Mouse (Mus musculus) c-Kit-positive CD71-positive TER-119-negative erythroid progenitor cells, embryonic 14.5 days (primary cell): Measurements from ENCODE around the gene Hoxa5.

Experiments
- DNase-seq: peaks from one replicate; pipeline ENCODE4 v3.0.0-alpha.2; 2013; ENCODE audit warnings: low read depth

Hoxa5 gene

GRCm38 (mm10) chr6:52200073-52200750 lies 4.2 kb downstream of the Hoxa5 start:
- no peak for DNase-seq

- no peak for DNase-seq
Measured at GRCm38 (mm10) chr6:52197271-52197670, 7.1 kb downstream of the Hoxa5 start.

- no peak for DNase-seq
Measured at GRCm38 (mm10) chr6:52196811-52197210, 7.6 kb downstream of the Hoxa5 start.

- DNase-seq: no peak
Measured at GRCm38 (mm10) chr6:52194690-52195089, 9.7 kb downstream of the Hoxa5 start.

- DNase-seq: no peak
Measured at GRCm38 (mm10) chr6:52191860-52192550, 12.4 kb downstream of the Hoxa5 start.

- no peak for DNase-seq
Measured at GRCm38 (mm10) chr6:52190906-52191810, 13.2 kb downstream of the Hoxa5 start, which contains the start of gene Hoxa4. Hoxa4 (minus strand) TSS chr6:52191753.

- no peak for DNase-seq
Measured at GRCm38 (mm10) chr6:52190410-52190809, 14.0 kb downstream of the Hoxa5 start.

- DNase-seq: no peak
Measured at GRCm38 (mm10) chr6:52189909-52190308, 14.5 kb downstream of the Hoxa5 start.

GRCm38 (mm10) chr6:52189172-52189591 lies 15.2 kb downstream of the Hoxa5 start:
- DNase-seq: no peak

GRCm38 (mm10) chr6:52186500-52186899 lies 17.9 kb downstream of the Hoxa5 start:
- no peak for DNase-seq

GRCm38 (mm10) chr6:52185834-52186233 lies 18.6 kb downstream of the Hoxa5 start:
- DNase-seq: no peak

GRCm38 (mm10) chr6:52185222-52185621 lies 19.2 kb downstream of the Hoxa5 start:
- DNase-seq: no peak

GRCm38 (mm10) chr6:52184668-52185067 lies 19.7 kb downstream of the Hoxa5 start:
- no peak for DNase-seq

- no peak for DNase-seq
Measured at GRCm38 (mm10) chr6:52183311-52184080, 20.9 kb downstream of the Hoxa5 start.

GRCm38 (mm10) chr6:52182793-52183192 lies 21.6 kb downstream of the Hoxa5 start:
- no peak for DNase-seq

- DNase-seq: no peak
Measured at GRCm38 (mm10) chr6:52182030-52182429, 22.4 kb downstream of the Hoxa5 start.

GRCm38 (mm10) chr6:52180726-52181125 lies 23.7 kb downstream of the Hoxa5 start:
- no peak for DNase-seq

- DNase-seq: no peak
Measured at GRCm38 (mm10) chr6:52180213-52180710, 24.1 kb downstream of the Hoxa5 start.

- DNase-seq: no peak
Measured at GRCm38 (mm10) chr6:52179690-52180089, 24.7 kb downstream of the Hoxa5 start.

GRCm38 (mm10) chr6:52178918-52179665 lies 25.3 kb downstream of the Hoxa5 start:
- DNase-seq: no peak

GRCm38 (mm10) chr6:52177806-52178205 lies 26.6 kb downstream of the Hoxa5 start:
- no peak for DNase-seq
